Mouse (Mus musculus): Measurements from ENCODE around the gene Clec11a.

DNA sequence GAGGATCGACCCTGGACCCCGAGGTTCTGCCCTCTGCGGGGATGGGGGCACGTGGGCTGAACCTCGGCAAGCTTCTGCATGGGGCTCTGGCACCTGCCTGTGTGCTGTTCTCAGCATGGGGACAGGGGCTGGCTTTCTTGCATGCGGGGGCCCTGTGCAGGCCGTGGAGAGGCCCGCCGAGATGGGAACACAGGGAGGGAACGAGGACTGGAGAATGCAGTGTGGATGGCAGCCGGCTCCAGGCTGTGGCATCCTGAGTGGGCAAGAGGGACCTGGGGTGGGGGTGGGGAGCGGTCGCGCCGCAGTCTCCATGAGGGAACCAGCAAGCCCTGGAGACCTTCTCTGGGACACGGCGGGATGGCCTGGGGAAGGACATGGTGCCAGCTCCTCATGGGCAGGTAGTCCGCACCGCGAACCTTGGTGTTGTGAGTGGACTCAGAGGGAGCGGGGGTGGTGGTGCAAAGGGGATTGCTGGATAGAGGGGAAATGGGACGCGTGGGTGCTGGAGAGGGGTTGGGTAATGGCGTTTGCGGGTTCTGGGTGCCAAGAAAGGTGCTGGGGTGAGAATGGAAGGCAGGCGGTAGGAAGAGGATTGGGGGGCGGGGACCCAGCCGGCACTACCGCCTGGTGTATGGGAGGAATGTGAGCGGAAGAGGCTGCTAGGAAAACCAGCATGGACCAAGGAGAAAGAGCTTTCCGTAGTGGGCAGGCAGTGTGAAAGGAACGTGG lies 30.6 kb upstream of the Clec11a start:
- TF ChIP-seq EP300 (IDR thresholded peaks at IDR 0.05; ENCODE audit: low read depth) (no peak), CTCF (IDR thresholded peaks at IDR 0.05; ENCODE audit: low read depth) (no peak)

All from liver, embryonic 14.5 days (tissue).